Mouse (Mus musculus): ENCODE measurements around the gene Gm9048.
"Not testable (repeated sequence)": the region's sequence is repeated elsewhere in the genome, so short reads cannot be mapped to it uniquely, and the experiment has no call there.

Gm9048 gene

GRCm38 (mm10) chr10:118348579-118348978, at the start of gene Gm9048:
Gene Gm9048, minus strand, starts transcription at chr10:118348679.
- DNase-seq (ENCODE audit: low read depth, low spot score) = not testable (repeated sequence)

- DNase-seq (ENCODE audit: low read depth, low spot score) = peak; percentile 70
Observed at GRCm38 (mm10) chr10:118370443-118370842, 22.0 kb upstream of the Gm9048 start.

GRCm38 (mm10) chr10:118369518-118369917, 21.0 kb upstream of the Gm9048 start:
- no peak for DNase-seq (ENCODE audit: low read depth, low spot score)

GRCm38 (mm10) chr10:118354005-118354404, 5.5 kb upstream of the Gm9048 start, which contains the start of gene Gm9049:
Gene Gm9049, minus strand, starts transcription at chr10:118354105.
- DNase-seq (ENCODE audit: low read depth, low spot score) = not testable (repeated sequence)

GRCm38 (mm10) chr10:118343155-118343554, 5.3 kb downstream of the Gm9048 start, which contains the start of gene Gm9046:
Gene Gm9046, minus strand, starts transcription at chr10:118343255.
- DNase-seq (ENCODE audit: low read depth, low spot score) = not testable (repeated sequence)

- not testable (repeated sequence) for DNase-seq (ENCODE audit: low read depth, low spot score)
Observed at GRCm38 (mm10) chr10:118337731-118338130, 10.7 kb downstream of the Gm9048 start, which contains the start of gene Gm9045. Gene Gm9045, minus strand, starts transcription at chr10:118337831.

GRCm38 (mm10) chr10:118332308-118332707, 16.2 kb downstream of the Gm9048 start, which contains the start of gene Gm9044:
Gene Gm9044, minus strand, starts transcription at chr10:118332408.
- not testable (repeated sequence) for DNase-seq (ENCODE audit: low read depth, low spot score)

GRCm38 (mm10) chr10:118326869-118327268, 21.6 kb downstream of the Gm9048 start, which contains the start of gene Gm9040:
Gene Gm9040, minus strand, starts transcription at chr10:118326969.
- DNase-seq (ENCODE audit: low read depth, low spot score) = not testable (repeated sequence)

- DNase-seq (ENCODE audit: low read depth, low spot score) = no peak
Observed at GRCm38 (mm10) chr10:118319024-118319423, 29.5 kb downstream of the Gm9048 start.

- DNase-seq (ENCODE audit: low read depth, low spot score) = not testable (repeated sequence)
Observed at GRCm38 (mm10) chr10:118302133-118302532, 46.3 kb downstream of the Gm9048 start.

Measured in embryo, embryonic 11.5 days (tissue).